Mouse (Mus musculus) megakaryocyte, embryonic 14.5 days (primary cell): ENCODE data around the gene Cemip. TPM values are rescaled to one million over a fixed set of nuclear protein-coding genes. Genes with fewer than 3 reads are reported as not detected.

Experiments used
- H3K27me3 ChIP-seq: replicated peaks from 2 replicates; pipeline ENCODE3; 2012; ENCODE audit warnings: inconsistent platforms
- H3K36me3 ChIP-seq: replicated peaks from 2 replicates; pipeline ENCODE3; 2012; ENCODE audit warnings: low read length, inconsistent platforms, mixed read lengths
- H3K4me1 ChIP-seq: 2 replicates; pipeline ENCODE4 v1.6.1; 2012; ENCODE audit warnings: inconsistent platforms
- H3K4me3 ChIP-seq: replicated peaks from 2 replicates; pipeline ENCODE3; 2012; ENCODE audit warnings: moderate library complexity, mild to moderate bottlenecking, inconsistent platforms
- H3K9me3 ChIP-seq: 2 replicates; pipeline ENCODE4 v1.6.1; 2012; ENCODE audit warnings: inconsistent platforms
- FLI1 ChIP-seq: IDR thresholded peaks from 2 replicates; pipeline ENCODE4 v1.6.1; 2012; ENCODE audit warnings: low read length, inconsistent platforms, mixed read lengths
- GATA1 ChIP-seq: IDR thresholded peaks from 3 replicates; pipeline ENCODE4 v1.6.1; 2012; ENCODE audit warnings: mixed read lengths, low read length, inconsistent platforms, borderline replicate concordance
- polyA plus RNA-seq: library from polyadenylated mRNA; stranded (reverse); fragments of >175 nt; gene quantifications from 2 replicates; pipeline ENCODE4 v1.2.3, GENCODE M21; 2012; ENCODE audit warnings: low replicate concordance; ENCODE audit not compliant: insufficient read depth

Gene Cemip
- polyA plus RNA-seq, 1 experiment = 1.2 TPM

GRCm38 (mm10) chr7:84032831-84033230 lies 53.5 kb downstream of the Cemip start:
- Histone ChIP-seq H3K9me3 (no peaks in the 10 kb centered on the region), H3K36me3 (no peaks in the 10 kb centered on the region), H3K4me1 (peaks cover 23% of the 10 kb centered on the region), H3K4me3 (no peak overlapping the region), H3K27me3 (peaks cover 31% of the 10 kb centered on the region)
- TF ChIP-seq GATA1 (no peak), FLI1 (no peak)

GRCm38 (mm10) chr7:84029120-84029771 lies 57.1 kb downstream of the Cemip start:
- no peak for TF ChIP-seq GATA1
- no peak for TF ChIP-seq FLI1
- H3K4me3 ChIP-seq = no peak overlapping the region
- H3K36me3 ChIP-seq = no peaks in the 10 kb centered on the region
- peaks cover 40% of the 10 kb centered on the region for H3K4me1 ChIP-seq
- H3K27me3 ChIP-seq = peaks cover 24% of the 10 kb centered on the region
- no peaks in the 10 kb centered on the region for H3K9me3 ChIP-seq

- Histone ChIP-seq H3K27me3 (peaks cover 16% of the 10 kb centered on the region), H3K4me1 (peaks cover 37% of the 10 kb centered on the region), H3K9me3 (no peaks in the 10 kb centered on the region), H3K36me3 (no peaks in the 10 kb centered on the region), H3K4me3 (no peak overlapping the region)
- no peak for TF ChIP-seq GATA1
- no peak for TF ChIP-seq FLI1
Observed at GRCm38 (mm10) chr7:84028368-84028767, 57.9 kb downstream of the Cemip start.

- H3K36me3 ChIP-seq = no peaks in the 10 kb centered on the region
- peaks cover 38% of the 10 kb centered on the region for H3K4me1 ChIP-seq
- H3K9me3 ChIP-seq = no peaks in the 10 kb centered on the region
- peaks cover 7% of the 10 kb centered on the region for H3K27me3 ChIP-seq
- no peak overlapping the region for H3K4me3 ChIP-seq
- no peak for TF ChIP-seq GATA1
- TF ChIP-seq FLI1 = no peak
Observed at GRCm38 (mm10) chr7:84026950-84027585, 59.2 kb downstream of the Cemip start.

DNA sequence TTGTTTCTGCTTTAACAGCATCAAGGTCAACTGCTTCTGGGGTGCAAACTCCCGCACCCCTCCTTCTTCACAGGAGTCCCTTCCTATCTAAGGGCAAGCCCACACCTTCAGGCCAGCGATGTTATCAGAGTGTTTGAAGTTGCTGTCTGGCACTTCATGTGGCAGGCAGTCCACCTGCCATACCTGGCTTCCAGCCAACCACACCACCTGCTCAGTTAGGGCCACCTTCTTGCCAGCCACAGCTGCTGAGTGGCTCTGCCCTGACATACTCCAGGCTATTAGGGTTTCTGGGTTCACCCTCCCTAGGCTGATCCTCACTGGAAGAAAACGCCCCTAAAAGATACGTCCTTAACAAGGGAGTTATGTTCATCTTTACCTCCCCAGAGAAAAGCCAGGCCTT lies 60.2 kb downstream of the Cemip start:
- Histone ChIP-seq H3K4me1 (peaks cover 38% of the 10 kb centered on the region), H3K27me3 (peaks cover 10% of the 10 kb centered on the region)
- no peak for TF ChIP-seq FLI1
- no peak for TF ChIP-seq GATA1

DNA sequence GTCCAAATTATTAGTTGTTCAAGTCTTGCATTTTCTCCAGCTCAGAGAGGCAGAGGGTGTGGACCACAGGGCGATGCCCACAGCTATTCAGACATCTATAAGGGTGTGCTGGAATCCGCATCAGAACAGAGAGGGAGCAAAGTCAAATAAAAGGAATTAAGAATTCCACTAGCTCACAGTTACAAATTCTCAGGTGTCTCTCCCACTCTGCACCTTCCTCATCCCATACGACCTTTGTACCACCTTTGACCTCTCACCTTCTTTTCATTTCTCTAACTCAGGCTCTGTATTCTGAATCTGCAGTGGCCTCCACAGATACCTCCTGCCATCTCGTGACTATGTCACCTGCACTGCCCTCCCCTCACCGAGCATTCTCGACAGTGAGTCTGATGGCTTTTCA lies 62.8 kb downstream of the Cemip start:
- Histone ChIP-seq H3K36me3 (no peaks in the 10 kb centered on the region), H3K9me3 (no peaks in the 10 kb centered on the region)
- TF ChIP-seq GATA1 = no peak
- TF ChIP-seq FLI1 = no peak

More for the DNA sequence above, 60.2 kb downstream of the Cemip start:
- Histone ChIP-seq H3K36me3 (no peaks in the 10 kb centered on the region), H3K4me3 (no peak overlapping the region), H3K9me3 (no peaks in the 10 kb centered on the region)

DNA sequence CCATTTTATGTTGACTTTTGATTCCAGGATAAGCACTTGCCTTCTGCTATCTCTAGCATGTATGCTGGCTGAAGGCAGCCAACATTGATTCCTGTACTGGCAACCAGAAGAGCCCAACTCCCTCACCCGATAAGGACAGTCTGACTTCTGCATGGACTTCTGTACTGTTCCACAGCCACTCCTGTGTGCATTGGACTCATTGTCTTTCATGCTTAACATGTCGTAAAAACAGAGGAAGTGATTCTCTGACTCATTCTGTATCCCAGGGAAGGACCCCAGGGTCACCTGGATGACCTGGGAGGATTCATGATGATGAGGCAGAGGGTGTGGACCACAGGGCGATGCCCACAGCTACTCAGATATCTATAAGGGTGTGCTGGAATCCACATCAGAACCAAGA lies 63.8 kb downstream of the Cemip start:
- Histone ChIP-seq H3K9me3 (no peaks in the 10 kb centered on the region), H3K36me3 (no peaks in the 10 kb centered on the region), H3K4me1 (peaks cover 47% of the 10 kb centered on the region), H3K27me3 (peaks cover 18% of the 10 kb centered on the region), H3K4me3 (no peak overlapping the region)
- TF ChIP-seq GATA1 (no peak), FLI1 (no peak)

More for the DNA sequence above, 62.8 kb downstream of the Cemip start:
- Histone ChIP-seq H3K4me3 (no peak overlapping the region), H3K4me1 (peaks cover 40% of the 10 kb centered on the region), H3K27me3 (peaks cover 15% of the 10 kb centered on the region)

DNA sequence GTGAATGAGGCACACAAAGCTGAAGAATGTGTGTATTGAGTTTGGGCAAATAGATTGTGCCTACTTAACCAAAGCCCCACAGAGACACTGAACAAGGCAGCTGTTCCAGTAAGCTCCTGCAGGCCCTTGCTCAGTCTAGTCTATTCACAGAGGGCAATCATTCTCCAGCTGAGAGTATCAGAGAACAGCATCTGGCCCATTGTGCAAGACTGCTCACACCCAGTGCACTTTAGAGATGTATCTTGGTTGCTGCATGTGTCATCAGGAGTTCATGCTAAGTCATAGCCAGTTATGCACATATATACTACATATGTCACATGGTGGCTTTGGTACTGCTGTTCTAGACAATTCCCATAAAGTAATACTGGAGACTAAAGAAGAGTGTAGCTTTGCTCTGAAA lies 66.9 kb downstream of the Cemip start:
- Histone ChIP-seq H3K36me3 (no peaks in the 10 kb centered on the region), H3K4me3 (no peak overlapping the region), H3K9me3 (no peaks in the 10 kb centered on the region), H3K27me3 (peaks cover 29% of the 10 kb centered on the region), H3K4me1 (peaks cover 54% of the 10 kb centered on the region)
- TF ChIP-seq GATA1 = no peak
- no peak for TF ChIP-seq FLI1

DNA sequence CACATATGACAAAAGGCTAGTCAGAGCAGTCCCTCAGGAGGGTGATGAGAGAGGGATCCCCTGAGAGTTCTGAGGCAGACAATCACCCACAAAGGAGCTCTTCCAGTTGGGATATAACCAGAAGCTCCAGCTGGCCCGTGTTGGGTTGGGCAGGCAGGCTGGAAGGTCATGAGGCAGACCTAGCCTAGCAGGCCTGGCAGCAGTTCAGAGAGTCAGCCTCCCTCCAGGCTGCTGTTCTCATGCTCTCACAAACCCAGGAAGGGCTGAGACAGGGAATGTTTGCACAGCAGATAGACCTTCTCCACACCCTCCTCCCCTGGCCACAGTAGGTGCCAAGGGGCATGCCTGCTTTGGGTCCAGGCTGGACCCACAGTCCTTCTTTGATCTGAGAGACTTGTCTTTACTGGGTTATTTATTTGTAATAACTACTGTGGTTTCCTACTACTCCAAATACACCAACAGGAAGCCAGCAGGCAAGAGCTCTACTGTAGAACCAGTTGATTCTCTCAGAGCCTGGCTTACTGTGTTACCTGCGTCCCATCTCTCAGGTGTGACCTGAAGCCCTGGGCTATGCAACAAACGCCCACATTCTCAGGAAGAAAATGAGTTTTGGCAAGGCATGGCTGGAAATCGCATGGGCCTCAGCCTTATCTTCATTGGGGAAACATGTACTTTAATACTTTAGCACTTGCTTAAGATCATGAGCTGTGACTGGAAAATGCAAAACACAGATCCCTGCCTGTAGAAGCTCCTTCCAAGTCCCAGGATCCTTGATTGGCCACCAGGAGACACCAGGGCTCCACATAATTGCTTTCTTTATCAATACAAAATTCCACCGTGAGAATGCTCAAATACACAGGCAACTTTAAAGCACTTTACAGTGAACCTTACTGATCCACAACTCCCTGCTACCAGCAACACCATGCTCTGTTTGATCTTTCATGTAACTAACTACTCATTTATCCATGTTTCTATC lies 67.7 kb downstream of the Cemip start:
- Histone ChIP-seq H3K4me3 (peak overlapping the region; percentile 24), H3K27me3 (peaks cover 32% of the 10 kb centered on the region), H3K9me3 (no peaks in the 10 kb centered on the region), H3K36me3 (no peaks in the 10 kb centered on the region), H3K4me1 (peaks cover 60% of the 10 kb centered on the region)
- TF ChIP-seq FLI1 = no peak
- TF ChIP-seq GATA1 = no peak

GRCm38 (mm10) chr7:84015050-84015449 lies 71.3 kb downstream of the Cemip start:
- no peaks in the 10 kb centered on the region for H3K36me3 ChIP-seq
- peaks cover 68% of the 10 kb centered on the region for H3K4me1 ChIP-seq
- H3K27me3 ChIP-seq = peaks cover 31% of the 10 kb centered on the region
- TF ChIP-seq FLI1 (no peak), GATA1 (no peak)
- H3K4me3 ChIP-seq = no peak overlapping the region
- H3K9me3 ChIP-seq = no peaks in the 10 kb centered on the region
